Mouse (Mus musculus) forebrain, embryonic 11.5 days (tissue): Measurements from ENCODE around the gene Tanc1. TPM values are rescaled to one million over a fixed set of nuclear protein-coding genes. Genes with fewer than 3 reads are reported as not detected.
"Not testable (repeated sequence)": the region's sequence is repeated elsewhere in the genome, so short reads cannot be mapped to it uniquely, and the experiment has no call there.

ENCODE experiments used
- ATAC-seq: fragments of 200-750 bp; cut with Nextera tagmentation; replicated peaks from 2 replicates; pipeline ENCODE4 v1.8.0; 2017; ENCODE audit warnings: moderate TSS enrichment; ENCODE audit not compliant: low FRiP score
- DNase-seq: peaks from one replicate; pipeline ENCODE4 v3.0.0-alpha.2; 2017; ENCODE audit warnings: low spot score
- H3K27ac ChIP-seq: fragments of 300-500 bp; sonication (generic); 2 replicates; pipeline ENCODE4 v1.5.1; 2014; ENCODE audit warnings: low read depth, low read length
- H3K27me3 ChIP-seq: fragments of 300-500 bp; sonication (generic); 2 replicates; pipeline ENCODE4 v1.6.1; 2014; ENCODE audit warnings: mild to moderate bottlenecking, low read length, mixed read lengths; ENCODE audit not compliant: control insufficient read depth, insufficient read depth
- H3K36me3 ChIP-seq: fragments of 300-500 bp; sonication (generic); 2 replicates; pipeline ENCODE4 v1.6.1; 2014; ENCODE audit warnings: mild to moderate bottlenecking, low read length, moderate library complexity, mixed read lengths; ENCODE audit not compliant: control insufficient read depth, insufficient read depth
- H3K4me1 ChIP-seq: fragments of 300-500 bp; sonication (generic); replicated peaks from 2 replicates; pipeline ENCODE4 v1.6.1; 2014; ENCODE audit warnings: low read length, mixed read lengths; ENCODE audit not compliant: control insufficient read depth, insufficient read depth
- H3K4me2 ChIP-seq: fragments of 300-500 bp; sonication (generic); 2 replicates; pipeline ENCODE4 v1.6.1; 2014; ENCODE audit warnings: low read depth, mild to moderate bottlenecking, low read length, moderate library complexity, mixed read lengths; ENCODE audit not compliant: severe bottlenecking
- H3K4me3 ChIP-seq: fragments of 300-500 bp; sonication (generic); 2 replicates; pipeline ENCODE4 v1.5.1; 2014; ENCODE audit warnings: low read depth, low read length
- H3K9ac ChIP-seq: fragments of 300-500 bp; sonication (generic); 2 replicates; pipeline ENCODE4 v1.6.1; 2014; ENCODE audit warnings: low read length
- H3K9me3 ChIP-seq: fragments of 300-500 bp; sonication (generic); 2 replicates; pipeline ENCODE4 v1.6.1; 2016; ENCODE audit warnings: low read length, mixed read lengths; ENCODE audit not compliant: control insufficient read depth
- WGBS: fragments of 180-500 bp; shearing (Covaris S2); extraction: QIAGEN DNeasy Blood & Tissue Kit; methylation state at CpG from one replicate; pipeline ENCODE4 v1.1.7; 2014; 5-methylcytosine and 5-hydroxymethylcytosine counted together
- polyA plus RNA-seq: library from polyadenylated mRNA; unstranded; fragments of >200 nt; fragmentation: Nextera tagmentation; extraction: Ambion mirVana; gene quantifications from 2 replicates; pipeline ENCODE4 v1.2.1, GENCODE M21; 2014

Tanc1 gene
- polyA plus RNA-seq, 1 experiment from 2014 or later: 22.7 TPM

GRCm38 (mm10) chr2:59843848-59844247 is 232.0 kb downstream of the Tanc1 start:
- H3K9ac ChIP-seq: no peak overlapping the region
- no peaks in the 10 kb centered on the region for H3K4me1 ChIP-seq
- H3K36me3 ChIP-seq: no peaks in the 10 kb centered on the region
- H3K4me3 ChIP-seq: no peak overlapping the region
- ATAC-seq (no peak), DNase-seq (no peak)
- WGBS: 93% methylated on average over 6 of the region's 6 CpGs
- no peaks in the 10 kb centered on the region for H3K27me3 ChIP-seq
- H3K27ac ChIP-seq: no peak overlapping the region
- H3K4me2 ChIP-seq: no peak overlapping the region
- H3K9me3 ChIP-seq: no peaks in the 10 kb centered on the region

- not testable (repeated sequence) for H3K4me1 ChIP-seq, H3K4me3 ChIP-seq, ATAC-seq, H3K9me3 ChIP-seq, H3K36me3 ChIP-seq, H3K9ac ChIP-seq, DNase-seq, H3K27me3 ChIP-seq, H3K27ac ChIP-seq, H3K4me2 ChIP-seq
- WGBS: 87% methylated on average over 3 of the region's 5 CpGs
These were observed 240.0 kb downstream of the Tanc1 start for GRCm38 (mm10) chr2:59851885-59852284.

- 0 out of 2 replicates have a peak, but pooled peaks cover 1% of the 10 kb centered on the region for H3K4me1 ChIP-seq
- no peaks in the 10 kb centered on the region for H3K36me3 ChIP-seq
- no peaks in the 10 kb centered on the region for H3K27me3 ChIP-seq
- no peak for ATAC-seq
- no peak overlapping the region for H3K27ac ChIP-seq
- no peak for DNase-seq
- H3K4me2 ChIP-seq: no peak overlapping the region
- no peaks in the 10 kb centered on the region for H3K9me3 ChIP-seq
- H3K4me3 ChIP-seq: no peak overlapping the region
- no peak overlapping the region for H3K9ac ChIP-seq
- 79% methylated on average over 11 of the region's 11 CpGs for WGBS
These were observed 241.1 kb downstream of the Tanc1 start for GRCm38 (mm10) chr2:59852916-59853315.

GRCm38 (mm10) chr2:59853543-59853942 is 241.7 kb downstream of the Tanc1 start:
- H3K4me2 ChIP-seq: no peak overlapping the region
- H3K4me3 ChIP-seq: no peak overlapping the region
- DNase-seq (no peak), ATAC-seq (no peak)
- 93% methylated on average over 10 of the region's 10 CpGs for WGBS
- H3K9me3 ChIP-seq: no peaks in the 10 kb centered on the region
- no peak overlapping the region for H3K27ac ChIP-seq
- H3K36me3 ChIP-seq: no peaks in the 10 kb centered on the region
- no peaks in the 10 kb centered on the region for H3K27me3 ChIP-seq
- 0 out of 2 replicates have a peak, but pooled peaks cover 1% of the 10 kb centered on the region for H3K4me1 ChIP-seq
- H3K9ac ChIP-seq: no peak overlapping the region

GRCm38 (mm10) chr2:59854363-59854762 is 242.5 kb downstream of the Tanc1 start:
- H3K4me1 ChIP-seq: 0 out of 2 replicates have a peak, but pooled peaks cover 1% of the 10 kb centered on the region
- no peak for DNase-seq
- H3K9me3 ChIP-seq: no peaks in the 10 kb centered on the region
- no peak overlapping the region for H3K4me2 ChIP-seq
- no peak overlapping the region for H3K4me3 ChIP-seq
- 82% methylated on average over 9 of the region's 9 CpGs for WGBS
- H3K27ac ChIP-seq: no peak overlapping the region
- ATAC-seq: no peak
- no peaks in the 10 kb centered on the region for H3K27me3 ChIP-seq
- no peaks in the 10 kb centered on the region for H3K36me3 ChIP-seq
- no peak overlapping the region for H3K9ac ChIP-seq

GRCm38 (mm10) chr2:59862618-59863017 is 250.8 kb downstream of the Tanc1 start:
- Histone ChIP-seq H3K4me1 (no peaks in the 10 kb centered on the region), H3K4me3 (no peak overlapping the region), H3K4me2 (no peak overlapping the region), H3K36me3 (no peaks in the 10 kb centered on the region), H3K27ac (no peak overlapping the region), H3K9me3 (no peaks in the 10 kb centered on the region), H3K9ac (no peak overlapping the region), H3K27me3 (no peaks in the 10 kb centered on the region)
- 89% methylated on average over 6 of the region's 6 CpGs for WGBS
- DNase-seq: no peak
- ATAC-seq: no peak

- Histone ChIP-seq H3K36me3 (no peaks in the 10 kb centered on the region; the same call in 1 of the 2 replicates), H3K9ac (no peak overlapping the region), H3K4me2 (no peak overlapping the region), H3K27me3 (no peaks in the 10 kb centered on the region), H3K27ac (no peak overlapping the region), H3K9me3 (no peaks in the 10 kb centered on the region), H3K4me3 (no peak overlapping the region), H3K4me1 (no peaks in the 10 kb centered on the region)
- ATAC-seq (no peak), DNase-seq (no peak)
- 90% methylated on average over 6 of the region's 6 CpGs for WGBS
These were observed 258.7 kb downstream of the Tanc1 start for GRCm38 (mm10) chr2:59870526-59870925.

GRCm38 (mm10) chr2:59876482-59876881 is 264.6 kb downstream of the Tanc1 start:
- H3K27me3 ChIP-seq: no peaks in the 10 kb centered on the region
- H3K36me3 ChIP-seq: no peaks in the 10 kb centered on the region; the same call in 1 of the 2 replicates
- H3K9me3 ChIP-seq: no peaks in the 10 kb centered on the region
- no peak overlapping the region for H3K27ac ChIP-seq
- H3K4me1 ChIP-seq: no peaks in the 10 kb centered on the region
- H3K4me3 ChIP-seq: no peak overlapping the region
- no peak overlapping the region for H3K9ac ChIP-seq
- WGBS: 93% methylated on average over 15 of the region's 15 CpGs
- no peak overlapping the region for H3K4me2 ChIP-seq
- no peak for DNase-seq
- no peak for ATAC-seq

GRCm38 (mm10) chr2:59877335-59877734 is 265.5 kb downstream of the Tanc1 start:
- no peak overlapping the region for H3K4me2 ChIP-seq
- 93% methylated on average over 4 of the region's 4 CpGs for WGBS
- DNase-seq (no peak), ATAC-seq (no peak)
- H3K27me3 ChIP-seq: no peaks in the 10 kb centered on the region
- H3K4me3 ChIP-seq: no peak overlapping the region
- no peaks in the 10 kb centered on the region for H3K9me3 ChIP-seq
- H3K36me3 ChIP-seq: no peaks in the 10 kb centered on the region
- H3K4me1 ChIP-seq: no peaks in the 10 kb centered on the region
- no peak overlapping the region for H3K27ac ChIP-seq
- H3K9ac ChIP-seq: no peak overlapping the region
